Mouse (Mus musculus) CH12.LX (cell line): ENCODE results near the gene Ptpn11. TPM values are rescaled to one million over a fixed set of nuclear protein-coding genes. Genes with fewer than 3 reads are reported as not detected.
A peak's percentile ranks its signal among the peaks of the same experiment; 100 is the strongest.

Experiments
- DNase-seq: peaks from one replicate; pipeline ENCODE4 v3.0.0-alpha.2; 2013; ENCODE audit errors: extremely low read depth
- H3K27ac ChIP-seq: 2 replicates; pipeline ENCODE4 v1.5.1; 2012; ENCODE audit warnings: low read depth, mild to moderate bottlenecking, control low read depth, moderate library complexity; ENCODE audit not compliant: insufficient read depth
- H3K27me3 ChIP-seq: replicated peaks from 2 replicates; pipeline ENCODE3; 2012; ENCODE audit warnings: inconsistent platforms
- H3K36me3 ChIP-seq, 2 experiments: replicated peaks in 1 of 2; 2 replicates each; pipeline versions ENCODE3 to v1.6.1; 2012; ENCODE audit warnings: inconsistent platforms in 1 of 2, low read length in 1 of 2, mild to moderate bottlenecking in 1 of 2, mixed read lengths in 1 of 2, moderate library complexity in 1 of 2; ENCODE audit not compliant: control insufficient read depth in 1 of 2, insufficient read depth in 1 of 2
- H3K4me1 ChIP-seq, 2 experiments: 2 replicates each; pipeline ENCODE4 v1.6.1; 2012; ENCODE audit warnings: inconsistent platforms in 1 of 2, moderate library complexity in 1 of 2; ENCODE audit not compliant: insufficient read depth in 2 of 2, control insufficient read depth in 1 of 2
- H3K4me2 ChIP-seq: 2 replicates; pipeline ENCODE4 v1.6.1; 2012; ENCODE audit warnings: low read depth, mild to moderate bottlenecking, control low read depth; ENCODE audit not compliant: poor library complexity, insufficient read depth, severe bottlenecking
- H3K4me3 ChIP-seq, 3 experiments: fragments of 150-350 bp in 1 of 3; sonication (generic) in 1 of 3; replicated peaks in 1 of 3; 2 replicates each; pipeline versions ENCODE3 to v1.5.1; 2011 to 2012; ENCODE audit warnings: low read depth in 2 of 3, low read length in 2 of 3, mild to moderate bottlenecking in 2 of 3, moderate library complexity in 2 of 3, control low read depth in 1 of 3, improper control_type of control experiment in 1 of 3, inconsistent platforms in 1 of 3, mixed read lengths in 1 of 3; ENCODE audit not compliant: poor library complexity in 1 of 3
- H3K79me2 ChIP-seq: replicated peaks from 2 replicates; pipeline ENCODE4 v1.6.1; 2012; ENCODE audit warnings: mild to moderate bottlenecking, moderate library complexity; ENCODE audit not compliant: control insufficient read depth, poor library complexity, insufficient read depth, severe bottlenecking; ENCODE audit errors: extremely low read depth
- H3K9ac ChIP-seq: 2 replicates; pipeline ENCODE4 v1.6.1; 2012; ENCODE audit warnings: low read depth, mild to moderate bottlenecking, control low read depth, moderate library complexity; ENCODE audit not compliant: insufficient read depth
- H3K9me3 ChIP-seq: replicated peaks from 2 replicates; pipeline ENCODE3; 2012; ENCODE audit warnings: low read length, inconsistent platforms, mixed read lengths
- BHLHE40 ChIP-seq: IDR thresholded peaks from 2 replicates; pipeline ENCODE4 v1.6.1; 2011; ENCODE audit warnings: mild to moderate bottlenecking, low read depth, low read length, improper control_type of control experiment
- CHD1 ChIP-seq: IDR thresholded peaks from 2 replicates; pipeline ENCODE4 v1.6.1; 2012; ENCODE audit warnings: low read depth, low read length, improper control_type of control experiment, inconsistent platforms
- CHD2 ChIP-seq: IDR thresholded peaks from 2 replicates; pipeline ENCODE4 v1.6.1; 2011; ENCODE audit warnings: low read length, improper control_type of control experiment
- CTCF ChIP-seq, 2 experiments: IDR thresholded peaks in 1 of 2; conservative IDR thresholded peaks in 1 of 2; 2 replicates each; pipeline ENCODE4 v1.5.1; 2011 to 2012; ENCODE audit warnings: low read depth in 2 of 2, low read length in 2 of 2, improper control_type of control experiment in 1 of 2, inconsistent platforms in 1 of 2, mild to moderate bottlenecking in 1 of 2, moderate library complexity in 1 of 2
- E2F4 ChIP-seq: IDR thresholded peaks from 2 replicates; pipeline ENCODE4 v1.6.1; 2011; ENCODE audit warnings: low read depth, low read length, improper control_type of control experiment; ENCODE audit not compliant: insufficient replicate concordance
- ELF1 ChIP-seq: IDR thresholded peaks from 2 replicates; pipeline ENCODE4 v1.6.1; 2014; ENCODE audit warnings: low read depth, mild to moderate bottlenecking, inconsistent platforms, low read length, improper control_type of control experiment
- EP300 ChIP-seq: IDR thresholded peaks from 2 replicates; pipeline ENCODE4 v1.6.1; 2011; ENCODE audit warnings: low read length, improper control_type of control experiment
- ETS1 ChIP-seq: conservative IDR thresholded peaks from 2 replicates; pipeline ENCODE4 v1.6.1; 2012; ENCODE audit warnings: low read depth, mild to moderate bottlenecking, inconsistent platforms, low read length, improper control_type of control experiment, moderate library complexity
- GABPA ChIP-seq: IDR thresholded peaks from 2 replicates; pipeline ENCODE4 v1.6.1; 2012; ENCODE audit warnings: low read depth, low read length, improper control_type of control experiment, inconsistent platforms; ENCODE audit not compliant: insufficient replicate concordance
- HCFC1 ChIP-seq: IDR thresholded peaks from 2 replicates; pipeline ENCODE4 v1.6.1; 2012; ENCODE audit warnings: low read depth, mild to moderate bottlenecking, inconsistent platforms, low read length, improper control_type of control experiment
- IRF4 ChIP-seq: IDR thresholded peaks from 2 replicates; pipeline ENCODE4 v1.6.1; 2014; ENCODE audit warnings: low read depth, mild to moderate bottlenecking, inconsistent platforms, low read length, improper control_type of control experiment
- JUN ChIP-seq: IDR thresholded peaks from 2 replicates; pipeline ENCODE4 v1.6.1; 2011; ENCODE audit warnings: low read depth, mild to moderate bottlenecking, low read length, improper control_type of control experiment, moderate library complexity; ENCODE audit not compliant: insufficient read depth
- JUND ChIP-seq: conservative IDR thresholded peaks from 2 replicates; pipeline ENCODE4 v1.6.1; 2011; ENCODE audit warnings: low read depth, low read length, improper control_type of control experiment
- KAT2A ChIP-seq: IDR thresholded peaks from 2 replicates; pipeline ENCODE4 v1.6.1; 2012; ENCODE audit warnings: low read length, improper control_type of control experiment, inconsistent platforms; ENCODE audit not compliant: insufficient replicate concordance
- MAFK ChIP-seq: IDR thresholded peaks from 2 replicates; pipeline ENCODE4 v1.6.1; 2011; ENCODE audit warnings: low read length, improper control_type of control experiment; ENCODE audit not compliant: insufficient replicate concordance
- MAX ChIP-seq: IDR thresholded peaks from 2 replicates; pipeline ENCODE4 v1.6.1; 2011; ENCODE audit warnings: low read length, improper control_type of control experiment
- MAZ ChIP-seq: IDR thresholded peaks from 2 replicates; pipeline ENCODE4 v1.6.1; 2012; ENCODE audit warnings: low read depth, mild to moderate bottlenecking, inconsistent platforms, low read length, improper control_type of control experiment, moderate library complexity
- MEF2A ChIP-seq: IDR thresholded peaks from 2 replicates; pipeline ENCODE4 v1.6.1; 2014; ENCODE audit warnings: low read depth, mild to moderate bottlenecking, inconsistent platforms, low read length, improper control_type of control experiment, borderline replicate concordance
- MXI1 ChIP-seq: IDR thresholded peaks from 2 replicates; pipeline ENCODE4 v1.6.1; 2011; ENCODE audit warnings: mild to moderate bottlenecking, low read depth, low read length, improper control_type of control experiment
- MYC ChIP-seq: IDR thresholded peaks from 2 replicates; pipeline ENCODE4 v1.6.1; 2011; ENCODE audit warnings: low read depth, mild to moderate bottlenecking, improper control_type of control experiment, low read length
- NELFE ChIP-seq: IDR thresholded peaks from 2 replicates; pipeline ENCODE4 v1.6.1; 2011; ENCODE audit warnings: low read depth, low read length, improper control_type of control experiment
- NRF1 ChIP-seq: IDR thresholded peaks from 2 replicates; pipeline ENCODE4 v1.6.1; 2014; ENCODE audit warnings: low read depth, mild to moderate bottlenecking, inconsistent platforms, low read length, improper control_type of control experiment, moderate library complexity
- PAX5 ChIP-seq: IDR thresholded peaks from 2 replicates; pipeline ENCODE4 v1.6.1; 2012; ENCODE audit warnings: low read length, inconsistent platforms, mixed read lengths
- POLR2A ChIP-seq: IDR thresholded peaks from 2 replicates; pipeline ENCODE4 v1.6.1; 2011; ENCODE audit warnings: low read depth, mild to moderate bottlenecking, improper control_type of control experiment, low read length
- POLR2AphosphoS2 ChIP-seq: IDR thresholded peaks from 2 replicates; pipeline ENCODE4 v1.6.1; 2011; ENCODE audit warnings: low read depth, low read length, improper control_type of control experiment
- RAD21 ChIP-seq: IDR thresholded peaks from 2 replicates; pipeline ENCODE4 v1.6.1; 2011; ENCODE audit warnings: low read depth, mild to moderate bottlenecking, low read length, improper control_type of control experiment, moderate library complexity
- RCOR1 ChIP-seq: conservative IDR thresholded peaks from 2 replicates; pipeline ENCODE4 v1.6.1; 2012; ENCODE audit warnings: low read depth, mild to moderate bottlenecking, inconsistent platforms, low read length, improper control_type of control experiment
- SIN3A ChIP-seq: IDR thresholded peaks from 2 replicates; pipeline ENCODE4 v1.6.1; 2012; ENCODE audit warnings: low read length, improper control_type of control experiment, inconsistent platforms
- SMC3 ChIP-seq: IDR thresholded peaks from 2 replicates; pipeline ENCODE4 v1.6.1; 2011; ENCODE audit warnings: low read depth, low read length, improper control_type of control experiment
- TBP ChIP-seq: conservative IDR thresholded peaks from 2 replicates; pipeline ENCODE4 v1.6.1; 2011; ENCODE audit warnings: low read depth, low read length, improper control_type of control experiment
- TCF12 ChIP-seq: IDR thresholded peaks from 2 replicates; pipeline ENCODE4 v1.6.1; 2014; ENCODE audit warnings: low read depth, mild to moderate bottlenecking, inconsistent platforms, low read length, improper control_type of control experiment
- UBTF ChIP-seq: IDR thresholded peaks from 2 replicates; pipeline ENCODE4 v1.6.1; 2012; ENCODE audit warnings: low read depth, mild to moderate bottlenecking, inconsistent platforms, low read length, improper control_type of control experiment, moderate library complexity
- USF1 ChIP-seq: IDR thresholded peaks from 2 replicates; pipeline ENCODE4 v1.6.1; 2014; ENCODE audit warnings: low read depth, mild to moderate bottlenecking, inconsistent platforms, low read length, improper control_type of control experiment
- USF2 ChIP-seq: conservative IDR thresholded peaks from 2 replicates; pipeline ENCODE4 v1.6.1; 2011; ENCODE audit warnings: low read depth, low read length, improper control_type of control experiment
- ZC3H11A ChIP-seq: IDR thresholded peaks from 2 replicates; pipeline ENCODE4 v1.6.1; 2012; ENCODE audit warnings: low read depth, mild to moderate bottlenecking, inconsistent platforms, low read length, improper control_type of control experiment
- ZKSCAN1 ChIP-seq: IDR thresholded peaks from 2 replicates; pipeline ENCODE4 v1.6.1; 2012; ENCODE audit warnings: low read depth, inconsistent platforms, low read length, improper control_type of control experiment, borderline replicate concordance
- ZMIZ1 ChIP-seq: IDR thresholded peaks from 2 replicates; pipeline ENCODE4 v1.6.1; 2012; ENCODE audit warnings: low read depth, mild to moderate bottlenecking, inconsistent platforms, low read length, improper control_type of control experiment
- ZNF384 ChIP-seq: IDR thresholded peaks from 2 replicates; pipeline ENCODE4 v1.6.1; 2012; ENCODE audit warnings: low read depth, low read length, improper control_type of control experiment, inconsistent platforms
- dilution Hi-C: fragments of 300-500 bp; cut with MboI; formaldehyde crosslinking; loops from 2 replicates; pipeline ENCODE4 v1.14.3; 2020; ENCODE audit warnings: low sequenced_read_pairs; ENCODE audit not compliant: extremely low pct_unique_long_range_greater_than_20kb, extremely low pct_ligation_motif_present
- in situ Hi-C: fragments of 300-500 bp; cut with MboI; formaldehyde crosslinking; loops from 3 replicates; pipeline ENCODE4 v1.14.3; 2019; ENCODE audit warnings: low sequenced_read_pairs, low pct_ligation_motif_present, low pct_unique_long_range_greater_than_20kb, mixed read lengths
- polyA plus RNA-seq: library from polyadenylated mRNA; unstranded; fragments of >175 nt; gene quantifications from 2 replicates; pipeline ENCODE4 v1.2.1, GENCODE M21; 2012; ENCODE audit warnings: low read depth; ENCODE audit not compliant: insufficient read length
- total RNA-seq, 2 experiments: library from RNA; depleted of rRNA; stranded (reverse); fragments of 300-350 nt in 1 of 2; fragments of >200 nt in 1 of 2; gene quantifications; 2 replicates each; pipeline ENCODE4 v1.2.3; 2012 to 2014

Ptpn11 gene
- total and polyA plus RNA-seq, 3 experiments: 33.2 to 62.8 (median 44.6) TPM

DNA sequence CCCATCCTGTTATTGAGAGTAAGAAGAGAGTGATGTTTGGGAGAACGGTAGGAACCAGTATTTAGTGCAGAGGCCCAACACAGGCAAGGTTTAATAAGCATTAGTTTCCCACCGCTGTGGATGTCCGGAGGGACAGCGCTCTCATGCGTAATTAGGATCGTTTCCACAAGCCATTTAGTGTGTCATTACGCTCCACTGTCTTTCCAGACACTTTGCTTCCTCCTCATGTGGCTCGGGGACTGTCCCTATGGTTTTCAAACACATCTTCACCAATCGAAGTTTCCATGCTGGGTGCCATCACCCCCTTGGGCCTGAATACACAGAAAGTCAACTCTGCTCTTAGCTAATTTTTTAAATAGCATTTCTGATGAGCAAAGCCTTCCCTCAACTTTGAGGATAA lies 7.9 kb downstream of the Ptpn11 start:
- peak; percentile 41; the same call in 1 of the 2 replicates for TF ChIP-seq MYC
- peak; percentile 82 for TF ChIP-seq BHLHE40
- no peak for TF ChIP-seq POLR2A
- TF ChIP-seq EP300: peak; percentile 87
- TF ChIP-seq NELFE: no peak
- TF ChIP-seq MAX: peak; percentile 72
- TF ChIP-seq USF2: no peak
- no peak for TF ChIP-seq TBP
- no peak for TF ChIP-seq JUN
- TF ChIP-seq TCF12: peak; percentile 65; the same call in 1 of the 2 replicates
- TF ChIP-seq MEF2A: peak; percentile 70
- 0 out of 2 replicates have a peak, but pooled peaks have one; percentile 35 for TF ChIP-seq UBTF
- no peak for TF ChIP-seq ZKSCAN1
- TF ChIP-seq ZC3H11A: no peak
- TF ChIP-seq SIN3A: peak; percentile 74; the same call in 1 of the 2 replicates
- TF ChIP-seq ETS1: peak; percentile 80
- TF ChIP-seq CTCF (conservative IDR thresholded peaks at IDR 0.05 in 1 of 2, IDR thresholded peaks at IDR 0.05 in 1 of 2; ENCODE audit: low read depth in 2 of 2, low read length in 2 of 2): no peak
- TF ChIP-seq CHD1: no peak
- TF ChIP-seq NRF1: no peak
- TF ChIP-seq ZMIZ1: no peak
- no peak for TF ChIP-seq E2F4
- 0 out of 2 replicates have a peak, but pooled peaks have one; percentile 6 for TF ChIP-seq JUND
- TF ChIP-seq ZNF384: no peak
- no peak for TF ChIP-seq POLR2AphosphoS2
- TF ChIP-seq MAZ: 0 out of 2 replicates have a peak, but pooled peaks have one; percentile 27
- no peak for TF ChIP-seq USF1
- no peak for TF ChIP-seq HCFC1
- TF ChIP-seq PAX5: no peak
- TF ChIP-seq RAD21: no peak; the same call in 1 of the 2 replicates
- TF ChIP-seq SMC3: no peak
- TF ChIP-seq IRF4: peak; percentile 76
- TF ChIP-seq GABPA: no peak
- no peak for TF ChIP-seq ELF1
- TF ChIP-seq RCOR1: no peak
- TF ChIP-seq MAFK: 0 out of 2 replicates have a peak, but pooled peaks have one; percentile 6
- no peak for TF ChIP-seq KAT2A
- TF ChIP-seq CHD2: peak; percentile 47; the same call in 1 of the 2 replicates
- peak; percentile 62; the same call in 1 of the 2 replicates for TF ChIP-seq MXI1
- H3K36me3 ChIP-seq: peaks cover 0 to 17% of the 10 kb centered on the region in 2 experiments

More for the DNA sequence above, 7.9 kb downstream of the Ptpn11 start:
- H3K9me3 ChIP-seq: no peaks in the 10 kb centered on the region
- dilution Hi-C loops (no loop called here), in situ Hi-C loops (no loop called here)
- H3K4me2 ChIP-seq: peak overlapping the region; percentile 81
- no peak overlapping the region for H3K4me3 ChIP-seq
- peaks cover 57 to 98% of the 10 kb centered on the region in 2 experiments for H3K4me1 ChIP-seq
- H3K27ac ChIP-seq: peak overlapping the region; percentile 83
- H3K9ac ChIP-seq: no peak overlapping the region
- DNase-seq: peak; percentile 88
- peaks cover 87% of the 10 kb centered on the region for H3K79me2 ChIP-seq
- no peaks in the 10 kb centered on the region for H3K27me3 ChIP-seq
